In the genomic region with DNA sequence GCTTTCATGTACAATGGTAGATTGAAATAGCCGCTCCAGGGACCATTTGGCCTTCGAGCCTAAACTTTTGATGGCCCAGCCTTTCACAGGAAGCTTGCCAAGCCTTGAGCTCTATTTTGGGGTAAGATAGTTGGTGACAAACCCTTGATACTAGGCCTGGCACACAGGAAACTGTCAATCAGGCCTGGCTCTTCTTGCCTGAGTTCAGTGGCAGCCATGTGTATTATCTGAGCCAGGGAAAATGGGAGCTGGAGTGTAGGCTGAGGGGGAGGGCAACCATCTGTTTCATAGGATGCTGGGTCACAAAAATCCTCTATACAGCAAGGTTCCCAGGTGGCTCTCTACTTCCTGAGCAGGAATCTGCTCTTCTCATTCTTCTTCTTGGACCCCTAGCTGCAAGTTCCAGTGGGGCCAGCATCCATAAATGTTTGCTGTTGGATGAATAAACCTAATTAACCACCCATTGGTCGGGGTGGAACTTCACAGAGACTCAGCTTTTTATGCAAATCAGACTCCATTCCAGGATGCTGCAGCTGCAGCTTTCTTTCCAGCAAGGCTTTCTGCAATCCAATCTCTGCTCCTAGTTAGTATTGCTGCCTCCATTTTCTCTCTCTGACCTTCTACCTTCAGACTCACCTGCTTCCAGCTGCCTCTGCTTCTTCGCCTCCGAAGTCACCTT, we compare ENCODE assay signal across 11 mouse cellular contexts.
DNase-seq lines count a peak whose midpoint lies in the region; ATAC-seq and TF ChIP-seq lines count a peak whose summit lies in the region.
"Had no signal": no experiment of that assay in that cellular context is flagged by ENCODE, and none has a peak within 500 bp of the region (broad histone marks: within the 10 kb centered on the region; RNA-seq: fewer than 3 reads in every experiment).

No protein-coding gene starts in this region.

- peak overlapping the region; percentile 72 for H3K27ac ChIP-seq in forebrain, embryonic 13.5 days
- no peak overlapping the region for H3K27ac ChIP-seq in forebrain, embryonic 11.5 days (ENCODE audit: low read depth, low read length)
- peak overlapping the region; percentile 81 for H3K27ac ChIP-seq in forebrain, embryonic 15.5 days (replicated peaks)
- no peak overlapping the region for H3K27ac ChIP-seq in gastrocnemius, adult 2 months

- no peak overlapping the region for H3K4me3 ChIP-seq in forebrain, embryonic 13.5 days
- no peak overlapping the region for H3K4me3 ChIP-seq in forebrain, embryonic 11.5 days (ENCODE audit: low read depth, low read length)
- H3K4me3 ChIP-seq in forebrain, embryonic 15.5 days: no peak overlapping the region
- H3K4me3 ChIP-seq in gastrocnemius, adult 2 months: no peak overlapping the region
- H3K4me3 ChIP-seq: erythroblast, embryonic 14.5 days had no signal

- H3K27me3 ChIP-seq in forebrain, embryonic 13.5 days: no peaks in the 10 kb centered on the region
- H3K27me3 ChIP-seq in forebrain, embryonic 11.5 days (ENCODE audit: control insufficient read depth, insufficient read depth, low read length): no peaks in the 10 kb centered on the region
- no peaks in the 10 kb centered on the region for H3K27me3 ChIP-seq in forebrain, embryonic 15.5 days

- no peaks in the 10 kb centered on the region for H3K9me3 ChIP-seq in forebrain, embryonic 13.5 days (replicated peaks)
- H3K9me3 ChIP-seq in forebrain, embryonic 11.5 days (ENCODE audit: control insufficient read depth, low read length): no peaks in the 10 kb centered on the region
- no peaks in the 10 kb centered on the region for H3K9me3 ChIP-seq in forebrain, embryonic 15.5 days

- DNase-seq in forebrain, embryonic 11.5 days (ENCODE audit: low spot score): no peak
- peak; percentile 57 for DNase-seq in adrenal gland, postnatal 14 days
- DNase-seq in layer of hippocampus, postnatal 36 days: peak; percentile 56 to 63
- no peak for DNase-seq in liver
- no peak for DNase-seq in gastrocnemius, adult 2 months
- no peak for DNase-seq in gastrocnemius, adult 8-10 months (ENCODE audit: low spot score in 2 of 2)
- DNase-seq: lung, embryonic 14.5 days had no signal

- peak; percentile 86 for ATAC-seq in forebrain, embryonic 13.5 days
- no peak for ATAC-seq in forebrain, embryonic 11.5 days (replicated peaks; ENCODE audit: low FRiP score)
- ATAC-seq in forebrain, embryonic 15.5 days (replicated peaks): peak; percentile 91
- ATAC-seq: intestine, postnatal 0 days had no signal

- H3K36me3 ChIP-seq in forebrain, embryonic 13.5 days (ENCODE audit: poor library complexity, severe bottlenecking): no peaks in the 10 kb centered on the region
- no peaks in the 10 kb centered on the region for H3K36me3 ChIP-seq in forebrain, embryonic 11.5 days (ENCODE audit: control insufficient read depth, insufficient read depth, low read length)
- H3K36me3 ChIP-seq in forebrain, embryonic 15.5 days: no peaks in the 10 kb centered on the region

- H3K9ac ChIP-seq in forebrain, embryonic 13.5 days: no peak overlapping the region
- H3K9ac ChIP-seq in forebrain, embryonic 11.5 days (ENCODE audit: low read length): no peak overlapping the region
- no peak overlapping the region for H3K9ac ChIP-seq in forebrain, embryonic 15.5 days (replicated peaks)
- H3K9ac ChIP-seq: lung, embryonic 14.5 days had no signal

- no peak overlapping the region for H3K4me2 ChIP-seq in forebrain, embryonic 13.5 days
- no peak overlapping the region for H3K4me2 ChIP-seq in forebrain, embryonic 11.5 days (ENCODE audit: low read depth, low read length, severe bottlenecking)
- H3K4me2 ChIP-seq in forebrain, embryonic 15.5 days (replicated peaks): no peak overlapping the region
- H3K4me2 ChIP-seq: lung, embryonic 14.5 days had no signal

- 65% methylated on average over 5 of the region's 5 CpGs for WGBS in forebrain, embryonic 13.5 days
- WGBS in forebrain, embryonic 11.5 days: 72% methylated on average over 5 of the region's 5 CpGs
- WGBS in forebrain, embryonic 15.5 days: 47% methylated on average over 5 of the region's 5 CpGs

- peaks cover 10% of the 10 kb centered on the region for H3K4me1 ChIP-seq in forebrain, embryonic 13.5 days
- no peaks in the 10 kb centered on the region for H3K4me1 ChIP-seq in forebrain, embryonic 11.5 days (replicated peaks; ENCODE audit: control insufficient read depth, insufficient read depth, low read length)
- peaks cover 12% of the 10 kb centered on the region for H3K4me1 ChIP-seq in forebrain, embryonic 15.5 days

- intact Hi-C loops in gastrocnemius, adult 2 months (cut with DNase I): no loop called here

- no peak for TF ChIP-seq CTCF in gastrocnemius, adult 2 months (IDR thresholded peaks at IDR 0.05)

Comparison
In these comparisons a context has a peak if more than half of its experiments do, and no peak if none do; other contexts are left out.
1. H3K27ac ChIP-seq: peak in forebrain, embryonic 13.5 days (single experiment) and forebrain, embryonic 15.5 days (single experiment); none in forebrain, embryonic 11.5 days (single experiment) and gastrocnemius, adult 2 months (single experiment).
2. DNase-seq: peak in adrenal gland, postnatal 14 days (single experiment) and layer of hippocampus, postnatal 36 days (2 of 2); none in forebrain, embryonic 11.5 days (single experiment), liver (single experiment), gastrocnemius, adult 2 months (single experiment) and gastrocnemius, adult 8-10 months (0 of 2).